Mouse (Mus musculus): ENCODE measurements around the gene Zfyve9. TPM values are rescaled to one million over a fixed set of nuclear protein-coding genes. Genes with fewer than 3 reads are reported as not detected.

The Zfyve9 gene
- total RNA-seq (2023) = 0.31 TPM

DNA sequence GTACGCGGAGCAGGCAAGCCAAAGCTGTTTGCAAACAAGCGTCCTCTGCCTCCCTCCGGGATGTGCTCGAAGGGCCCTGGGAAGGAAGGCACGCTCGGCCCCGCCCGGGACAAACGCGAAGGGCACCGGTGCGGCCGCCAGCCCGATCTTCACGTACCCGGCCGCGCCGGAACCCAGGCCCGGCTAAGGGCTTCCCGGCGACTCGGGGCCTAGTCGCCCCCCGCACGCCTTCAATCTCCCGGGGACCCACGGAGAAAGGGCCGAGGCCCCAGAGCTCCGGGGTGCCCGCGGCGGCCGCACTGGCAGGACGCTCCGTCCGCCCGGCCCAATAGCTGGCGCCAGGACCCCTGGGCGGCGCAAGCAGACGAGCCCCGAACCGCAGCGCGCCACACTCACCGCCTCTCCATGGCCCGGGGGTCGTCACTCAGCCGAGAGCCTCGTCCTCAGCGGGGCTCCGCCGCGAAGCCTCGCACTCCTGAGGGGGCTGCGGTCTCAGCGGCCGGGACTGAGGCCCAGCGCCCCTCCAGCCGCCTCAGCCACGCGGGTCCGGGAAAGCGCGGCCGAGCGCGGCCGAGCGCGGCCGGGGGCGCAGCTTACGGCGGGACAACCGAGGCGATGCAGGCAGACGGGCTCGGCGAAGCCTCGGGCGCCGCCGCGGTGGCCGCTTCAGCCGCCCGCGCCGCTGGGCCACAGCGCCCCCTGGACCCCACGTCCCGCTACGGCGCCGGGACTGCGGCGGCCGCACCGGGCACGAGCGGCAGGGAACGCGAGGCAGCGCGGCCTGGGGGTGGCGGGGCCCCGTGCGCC, at the start of gene Zfyve9:
Zfyve9 (minus strand) TSS at position 742 of the 807 bp plus-strand sequence.

DNA sequence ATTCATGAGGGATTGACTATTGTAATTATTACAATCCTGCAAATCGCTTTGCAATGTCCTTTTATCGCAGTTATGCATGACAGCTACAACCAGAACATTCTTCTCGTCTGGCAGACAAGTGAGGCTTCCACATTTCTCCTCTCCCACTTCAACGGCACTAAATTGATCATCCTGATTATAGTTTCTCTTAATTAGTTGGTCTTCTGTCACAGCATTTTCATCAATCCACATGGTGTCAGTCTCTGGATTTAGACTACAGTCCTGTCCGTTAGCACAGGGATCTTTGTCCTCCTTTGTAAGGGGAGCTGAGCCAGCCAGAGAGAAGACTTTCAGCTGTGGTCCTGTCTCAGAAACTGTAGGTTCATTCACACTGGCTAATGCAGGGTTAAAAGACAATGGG, 61.2 kb downstream of the Zfyve9 start, which contains the start of gene 3110021N24Rik:
3110021N24Rik (plus strand) TSS at position 301 of the 400 bp plus-strand sequence.

DNA sequence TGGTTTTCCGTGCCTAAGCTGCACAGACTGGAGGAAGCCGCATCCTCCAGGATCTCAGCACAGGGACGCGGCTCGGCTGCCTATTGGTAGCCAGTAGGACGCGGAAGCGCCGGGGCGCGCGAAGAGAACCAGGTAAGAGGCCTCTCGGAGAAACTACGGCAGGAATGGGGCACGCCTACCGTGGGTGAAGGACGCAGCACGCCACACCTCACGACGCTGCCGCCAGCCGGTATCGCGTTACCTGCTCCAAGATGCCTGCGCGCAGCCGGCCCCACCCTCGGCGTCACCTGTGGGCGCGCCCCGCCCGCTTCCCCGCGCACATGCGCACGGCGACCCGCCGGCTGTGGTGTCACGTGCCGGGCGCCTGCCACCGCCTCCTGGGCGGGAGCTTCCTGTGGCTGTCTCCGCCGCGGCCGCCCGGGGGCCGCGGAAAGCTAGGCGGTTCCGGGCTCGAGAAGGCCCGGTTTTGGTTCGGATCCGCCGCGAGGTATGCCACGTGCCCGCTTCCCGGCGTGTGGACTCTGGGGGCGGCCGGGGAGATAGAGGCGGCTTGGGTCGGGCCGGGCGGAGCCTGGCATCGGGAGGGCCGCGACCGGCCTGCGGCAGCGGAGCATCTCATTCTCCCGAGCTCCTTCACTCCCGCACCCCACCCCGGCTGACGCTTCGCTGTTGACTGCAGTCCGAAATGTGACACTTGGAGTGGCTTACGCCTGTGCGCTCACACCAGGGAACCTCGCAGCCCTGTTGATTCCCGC, 160.8 kb downstream of the Zfyve9 start, which contains the start of gene Cc2d1b:
Cc2d1b (plus strand) TSS at position 354 of the 755 bp plus-strand sequence.

Other genes with a start within 250 kb of the Zfyve9 start
- 52.9 TPM for gene Prpf38a, start 201.5 kb downstream of the Zfyve9 start, total RNA-seq (2023)
- gene Orc1, start 201.4 kb downstream of the Zfyve9 start, total RNA-seq (2023) = 2.7 TPM
- 122 TPM for gene Cc2d1b, start 160.9 kb downstream of the Zfyve9 start, total RNA-seq (2023)
- not detected for gene 3110021N24Rik, start 61.1 kb downstream of the Zfyve9 start, total RNA-seq (2023)
- 37.0 TPM for gene Btf3l4, start 52.8 kb upstream of the Zfyve9 start, total RNA-seq (2023)
- gene Txndc12, start 53.8 kb upstream of the Zfyve9 start, total RNA-seq (2023) = 31.7 TPM
- gene Kti12, start 67.0 kb upstream of the Zfyve9 start, total RNA-seq (2023) = 35.8 TPM
- gene A730015C16Rik, start 67.8 kb upstream of the Zfyve9 start, total RNA-seq (2023) = not detected
- not detected for gene Rab3b, start 98.3 kb upstream of the Zfyve9 start, total RNA-seq (2023)
- 158 TPM for gene Nrd1, start 219.9 kb upstream of the Zfyve9 start, total RNA-seq (2023)

All from CD8-positive naive resting alpha-beta T cell, adult 57 days (primary cell).